Mouse (Mus musculus): ENCODE measurements around the gene Ywhah.

DNA sequence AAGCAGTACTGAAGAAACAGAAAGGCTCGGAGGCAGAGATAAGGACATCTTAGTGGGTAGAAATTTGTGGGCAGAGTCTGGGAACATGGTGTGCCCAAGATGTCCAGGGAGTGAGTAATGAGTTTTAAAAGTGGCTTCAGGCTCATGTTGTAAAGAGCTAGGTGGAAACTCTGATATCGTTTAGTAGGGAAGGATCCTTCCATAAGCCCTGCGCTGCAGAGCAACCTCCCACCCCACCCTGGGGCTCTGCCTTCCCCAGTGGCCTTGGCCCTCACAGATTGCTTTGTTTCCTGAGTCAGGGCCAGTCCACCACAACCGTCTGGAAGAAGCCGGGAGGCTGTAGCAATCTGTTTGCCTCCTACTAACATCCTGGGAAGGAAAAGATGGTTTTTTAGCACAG lies 3.0 kb upstream of the Ywhah start:
- TF ChIP-seq CTCF (IDR thresholded peaks at IDR 0.05; ENCODE audit: low read depth) (no peak), EP300 (IDR thresholded peaks at IDR 0.05; ENCODE audit: low read depth) (peak; percentile 74)
